Mouse (Mus musculus) stomach, embryonic 15.5 days (tissue): Measurements from ENCODE around the gene Gm42372. TPM values are rescaled to one million over a fixed set of nuclear protein-coding genes. Genes with fewer than 3 reads are reported as not detected.
"Not testable (repeated sequence)": the region's sequence is repeated elsewhere in the genome, so short reads cannot be mapped to it uniquely, and the experiment has no call there.

Experiments
- ATAC-seq: fragments of 200-750 bp; cut with Nextera tagmentation; 2 replicates; pipeline ENCODE4 v1.8.0; 2017; ENCODE audit warnings: low read depth, moderate number of reproducible peaks, moderate TSS enrichment; ENCODE audit not compliant: insufficient read depth, low FRiP score
- H3K27ac ChIP-seq: fragments of 300-500 bp; sonication (generic); 2 replicates; pipeline ENCODE4 v1.5.1; 2015; ENCODE audit warnings: mild to moderate bottlenecking, inconsistent platforms
- H3K27me3 ChIP-seq: fragments of 300-500 bp; sonication (generic); replicated peaks from 2 replicates; pipeline ENCODE4 v1.6.1; 2015; ENCODE audit warnings: inconsistent platforms
- H3K36me3 ChIP-seq: fragments of 300-500 bp; sonication (generic); 2 replicates; pipeline ENCODE4 v1.6.1; 2015; ENCODE audit warnings: inconsistent platforms
- H3K4me1 ChIP-seq: fragments of 300-500 bp; sonication (generic); 2 replicates; pipeline ENCODE4 v1.6.1; 2015; ENCODE audit warnings: inconsistent platforms
- H3K4me2 ChIP-seq: fragments of 300-500 bp; sonication (generic); 2 replicates; pipeline ENCODE4 v1.6.1; 2015; ENCODE audit warnings: mild to moderate bottlenecking, inconsistent platforms
- H3K4me3 ChIP-seq: fragments of 300-500 bp; sonication (generic); replicated peaks from 2 replicates; pipeline ENCODE4 v1.5.1; 2015; ENCODE audit warnings: inconsistent platforms
- H3K9ac ChIP-seq: fragments of 300-500 bp; sonication (generic); 2 replicates; pipeline ENCODE4 v1.6.1; 2015; ENCODE audit warnings: inconsistent platforms
- H3K9me3 ChIP-seq: fragments of 300-500 bp; sonication (generic); 2 replicates; pipeline ENCODE4 v1.6.1; 2016; ENCODE audit warnings: inconsistent platforms
- WGBS: fragments of 180-500 bp; shearing (Covaris S2); methylation state at CpG from one replicate; pipeline ENCODE4 v1.1.7; 2015; 5-methylcytosine and 5-hydroxymethylcytosine counted together
- polyA plus RNA-seq: library from polyadenylated mRNA; unstranded; fragments of >200 nt; fragmentation: Nextera tagmentation; extraction: Ambion mirVana; gene quantifications from 2 replicates; pipeline ENCODE4 v1.2.1, GENCODE M21; 2015

The Gm42372 gene
- polyA plus RNA-seq, 1 experiment from 2014 or later: 0.31 TPM

DNA sequence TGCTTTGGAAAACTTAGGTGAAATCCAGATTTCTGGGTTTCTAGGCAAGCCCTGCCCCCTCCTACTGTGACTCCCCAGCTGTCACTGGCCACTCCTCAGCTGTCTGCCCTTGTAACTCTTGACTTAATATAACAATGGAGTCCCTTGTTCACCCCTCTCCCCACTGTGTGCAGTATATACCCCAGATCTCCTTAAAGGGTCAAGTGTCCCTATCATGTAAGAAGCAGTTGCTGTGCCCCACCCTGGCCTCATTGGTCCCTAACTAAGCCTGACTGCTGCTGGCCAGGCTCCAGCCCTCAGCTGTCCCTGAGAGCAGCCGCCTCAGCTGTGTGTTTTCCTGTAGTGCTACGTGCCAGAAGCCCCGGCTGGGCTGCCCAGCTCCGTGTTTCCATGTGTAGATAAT is 34.9 kb upstream of the Gm42372 start:
- 0% methylated on average over 4 of the region's 4 CpGs for WGBS
- ATAC-seq: peak; percentile 52
- Histone ChIP-seq H3K4me2 (peak overlapping the region; percentile 61), H3K36me3 (no peaks in the 10 kb centered on the region), H3K27ac (peak overlapping the region; percentile 64; the same call in 1 of the 2 replicates), H3K27me3 (peaks cover 37% of the 10 kb centered on the region), H3K4me3 (no peak overlapping the region), H3K9ac (no peak overlapping the region), H3K4me1 (peaks cover 48% of the 10 kb centered on the region), H3K9me3 (no peaks in the 10 kb centered on the region)

DNA sequence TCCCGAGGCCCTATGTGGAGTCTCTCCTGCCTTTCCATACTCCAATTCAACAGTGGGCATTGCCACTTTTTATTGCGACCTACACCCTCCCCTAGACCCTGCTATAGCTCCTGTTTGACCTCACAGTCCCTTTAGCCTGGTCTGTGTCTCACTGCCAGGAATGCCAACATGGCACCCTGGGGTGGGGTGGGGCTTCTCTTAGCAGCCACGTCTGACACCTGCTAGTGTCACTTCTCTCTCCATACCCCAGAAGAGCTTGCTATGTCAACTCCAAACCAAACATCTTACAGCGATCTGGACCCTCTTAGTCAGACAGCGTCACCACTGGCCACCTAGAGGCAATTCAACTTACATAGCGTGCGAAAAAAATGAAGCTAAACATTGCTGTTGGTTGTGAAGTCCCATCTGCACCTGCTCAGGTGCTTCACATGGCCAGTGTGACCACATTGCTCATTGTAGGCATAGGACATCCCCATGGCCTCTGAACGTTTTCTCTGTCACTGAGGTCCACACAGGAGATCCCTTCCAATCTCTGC is 33.9 kb upstream of the Gm42372 start:
- peaks cover 37% of the 10 kb centered on the region for H3K27me3 ChIP-seq
- ATAC-seq: no peak

DNA sequence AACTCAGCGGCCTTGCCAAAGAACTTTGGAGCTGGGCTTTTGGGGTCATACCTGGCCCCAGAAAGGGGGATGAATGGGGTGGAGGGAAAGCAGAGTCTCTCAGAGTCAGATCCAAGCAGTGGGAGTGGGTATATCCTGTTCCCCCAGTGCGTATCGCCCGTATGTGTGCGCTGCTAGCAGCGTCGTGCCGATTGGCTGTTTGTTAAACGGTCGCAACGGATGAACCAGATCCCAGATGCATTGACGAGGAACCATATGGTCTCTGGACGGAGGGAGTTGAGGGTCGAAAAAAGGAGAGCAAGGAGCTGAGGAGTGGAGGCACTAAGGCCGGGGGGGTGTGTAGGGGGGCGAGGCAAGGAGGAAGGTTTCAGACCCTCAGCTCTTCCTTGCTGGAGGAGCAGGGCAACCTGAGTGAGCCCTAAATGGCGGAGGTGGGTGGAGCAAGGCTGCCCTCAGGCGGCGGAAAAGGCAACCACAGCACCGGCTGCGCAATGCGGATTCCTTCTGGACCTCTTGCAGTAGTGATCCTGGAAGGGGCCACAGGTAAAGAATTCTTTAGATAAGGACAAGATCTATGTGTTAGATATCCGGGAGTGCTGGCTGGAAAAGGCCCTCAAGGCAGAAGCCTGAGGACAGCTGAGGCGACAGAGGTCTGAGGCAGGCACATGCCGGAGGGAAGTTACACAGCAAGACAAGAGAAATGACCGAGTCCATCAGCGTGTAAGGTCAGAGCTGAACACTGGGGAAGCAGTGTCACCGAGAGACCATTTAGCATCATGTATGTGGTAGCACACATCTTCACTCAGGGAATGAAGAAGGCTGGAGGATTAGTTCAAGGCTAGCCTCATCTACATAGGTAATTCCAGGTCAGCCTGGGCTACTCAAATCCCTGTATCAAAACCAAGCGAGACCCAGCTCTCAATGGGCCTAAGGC is 32.7 kb upstream of the Gm42372 start:
- peak; percentile 23; the same call in 1 of the 2 replicates for ATAC-seq
- peak overlapping the region; percentile 3; the same call in 1 of the 2 replicates for H3K9ac ChIP-seq
- H3K36me3 ChIP-seq: no peaks in the 10 kb centered on the region
- peaks cover 42% of the 10 kb centered on the region for H3K4me1 ChIP-seq
- H3K4me3 ChIP-seq: peak overlapping the region; percentile 31
- H3K4me2 ChIP-seq: peak overlapping the region; percentile 65
- H3K9me3 ChIP-seq: no peaks in the 10 kb centered on the region
- H3K27ac ChIP-seq: no peak overlapping the region
- WGBS: 9% methylated on average over 29 of the region's 29 CpGs
- H3K27me3 ChIP-seq: peaks cover 36% of the 10 kb centered on the region

More for the DNA sequence above, 33.9 kb upstream of the Gm42372 start:
- WGBS: 62% methylated on average over 8 of the region's 8 CpGs
- Histone ChIP-seq H3K4me1 (peaks cover 46% of the 10 kb centered on the region), H3K36me3 (no peaks in the 10 kb centered on the region), H3K27ac (no peak overlapping the region), H3K9me3 (no peaks in the 10 kb centered on the region), H3K4me2 (no peak overlapping the region), H3K9ac (no peak overlapping the region), H3K4me3 (no peak overlapping the region)

- Histone ChIP-seq H3K9ac (no peak overlapping the region), H3K27ac (no peak overlapping the region), H3K4me2 (0 out of 2 replicates have a peak overlapping the region, but pooled peaks have one; percentile 22), H3K27me3 (peaks cover 27% of the 10 kb centered on the region), H3K36me3 (no peaks in the 10 kb centered on the region), H3K4me1 (peaks cover 38% of the 10 kb centered on the region), H3K4me3 (no peak overlapping the region), H3K9me3 (no peaks in the 10 kb centered on the region)
- peak; percentile 48 for ATAC-seq
- 18% methylated on average over 18 of the region's 18 CpGs for WGBS
Measured at GRCm38 (mm10) chr7:16950861-16951635, 31.8 kb upstream of the Gm42372 start.

- not testable (repeated sequence) for H3K27ac ChIP-seq, ATAC-seq
Measured at GRCm38 (mm10) chr7:16953776-16954175, 29.1 kb upstream of the Gm42372 start.

DNA sequence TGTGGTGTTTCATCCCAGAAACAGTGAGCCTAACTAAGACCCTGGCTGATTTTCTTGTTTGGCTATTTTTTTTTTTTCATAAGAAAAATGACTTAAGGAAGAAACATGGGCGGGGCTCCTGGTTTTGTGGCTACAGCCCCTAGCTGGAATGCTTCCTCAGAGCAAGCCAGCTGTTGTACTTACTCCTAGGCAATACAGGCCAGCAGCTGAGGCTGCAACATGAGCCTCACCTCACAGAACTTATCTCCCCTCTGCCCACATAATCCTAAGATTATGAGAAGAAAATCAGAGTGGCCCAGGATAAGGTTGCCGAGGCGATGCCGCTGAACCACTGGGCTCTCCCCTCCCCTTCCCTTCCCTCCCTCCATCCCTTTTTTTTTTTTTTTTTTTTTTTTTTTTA is 27.2 kb upstream of the Gm42372 start:
- Histone ChIP-seq H3K4me3 (no peak overlapping the region), H3K4me1 (peaks cover 4% of the 10 kb centered on the region; the same call in 1 of the 2 replicates), H3K27me3 (no peaks in the 10 kb centered on the region), H3K36me3 (no peaks in the 10 kb centered on the region), H3K9me3 (no peaks in the 10 kb centered on the region), H3K27ac (no peak overlapping the region), H3K4me2 (no peak overlapping the region), H3K9ac (no peak overlapping the region)
- ATAC-seq: no peak
- 62% methylated on average over 4 of the region's 4 CpGs for WGBS

More at GRCm38 (mm10) chr7:16953776-16954175, 29.1 kb upstream of the Gm42372 start:
- not testable (repeated sequence) for H3K9me3 ChIP-seq, H3K4me2 ChIP-seq, H3K9ac ChIP-seq, H3K4me3 ChIP-seq, H3K27me3 ChIP-seq, H3K36me3 ChIP-seq
- 60% methylated on average over 2 of the region's 2 CpGs for WGBS
- H3K4me1 ChIP-seq: peaks cover 12% of the 10 kb centered on the region

DNA sequence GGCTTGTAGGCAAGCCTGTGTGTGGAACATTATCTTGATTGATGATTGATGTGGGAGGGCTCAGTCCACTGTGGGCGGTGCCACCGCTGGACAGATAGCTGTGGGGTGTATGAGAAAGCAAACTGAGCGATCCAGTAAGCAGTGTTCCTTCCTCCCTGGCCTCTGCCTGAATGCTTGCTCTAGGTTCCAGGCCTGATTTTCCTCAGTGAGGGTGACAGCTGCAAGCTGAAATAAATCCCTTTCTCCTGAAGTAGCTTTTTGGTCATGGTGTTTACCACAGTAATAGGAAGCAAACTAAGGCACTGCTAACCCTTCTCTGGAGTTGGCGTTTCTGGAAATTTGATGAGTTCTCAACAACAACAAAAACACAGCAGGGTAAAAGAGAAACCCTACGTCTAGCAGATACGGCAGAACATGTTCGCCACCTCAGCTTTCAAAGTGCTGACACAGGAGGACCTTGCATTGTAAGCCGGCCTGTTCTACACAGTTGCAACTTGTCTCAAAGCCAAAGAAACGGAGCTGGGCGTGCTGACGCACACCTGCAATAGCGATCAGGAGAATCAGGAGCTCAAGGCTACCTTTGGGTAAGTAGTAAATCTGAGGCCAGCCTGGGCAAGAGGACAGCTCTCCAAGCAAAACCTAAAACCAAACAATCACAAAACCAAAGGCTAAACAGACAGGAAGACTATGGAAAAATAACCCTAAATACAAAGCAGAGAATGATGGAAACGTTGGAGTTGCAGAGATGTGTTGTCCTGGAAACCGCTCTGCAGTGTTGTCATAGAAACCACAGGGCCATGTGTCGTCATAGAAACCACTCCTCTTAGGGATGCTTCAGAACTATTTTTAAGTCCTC is 26.2 kb upstream of the Gm42372 start:
- 67% methylated on average over 15 of the region's 15 CpGs for WGBS
- Histone ChIP-seq H3K9me3 (no peaks in the 10 kb centered on the region), H3K36me3 (no peaks in the 10 kb centered on the region), H3K4me3 (no peak overlapping the region), H3K4me2 (no peak overlapping the region), H3K27me3 (no peaks in the 10 kb centered on the region), H3K4me1 (peaks cover 4% of the 10 kb centered on the region; the same call in 1 of the 2 replicates), H3K9ac (no peak overlapping the region), H3K27ac (no peak overlapping the region)
- no peak for ATAC-seq

GRCm38 (mm10) chr7:16959539-16960187 is 23.2 kb upstream of the Gm42372 start, which contains the start of gene Pnmal1:
Gene Pnmal1 (plus strand): TSS chr7:16959679.
- Histone ChIP-seq H3K4me3 (no peak within 1 kb of the TSS), H3K9ac (no peak within 1 kb of the TSS), H3K4me1 (peaks cover 4% of the 10 kb centered on the region; the same call in 1 of the 2 replicates), H3K36me3 (no peaks in the 10 kb centered on the region), H3K4me2 (no peak within 1 kb of the TSS), H3K9me3 (no peaks in the 10 kb centered on the region), H3K27ac (no peak within 1 kb of the TSS), H3K27me3 (no peaks in the 10 kb centered on the region)
- ATAC-seq: peak; percentile 53; the same call in 1 of the 2 replicates
- 23% methylated on average over 17 of the region's 17 CpGs for WGBS

- Histone ChIP-seq H3K4me1 (peaks cover 4% of the 10 kb centered on the region; the same call in 1 of the 2 replicates), H3K27me3 (no peaks in the 10 kb centered on the region), H3K4me2 (no peak overlapping the region), H3K36me3 (no peaks in the 10 kb centered on the region), H3K27ac (no peak overlapping the region), H3K4me3 (no peak overlapping the region), H3K9ac (no peak overlapping the region), H3K9me3 (no peaks in the 10 kb centered on the region)
- ATAC-seq: no peak
- WGBS: 71% methylated on average over 5 of the region's 5 CpGs
Measured at GRCm38 (mm10) chr7:16961678-16962077, 21.2 kb upstream of the Gm42372 start.

DNA sequence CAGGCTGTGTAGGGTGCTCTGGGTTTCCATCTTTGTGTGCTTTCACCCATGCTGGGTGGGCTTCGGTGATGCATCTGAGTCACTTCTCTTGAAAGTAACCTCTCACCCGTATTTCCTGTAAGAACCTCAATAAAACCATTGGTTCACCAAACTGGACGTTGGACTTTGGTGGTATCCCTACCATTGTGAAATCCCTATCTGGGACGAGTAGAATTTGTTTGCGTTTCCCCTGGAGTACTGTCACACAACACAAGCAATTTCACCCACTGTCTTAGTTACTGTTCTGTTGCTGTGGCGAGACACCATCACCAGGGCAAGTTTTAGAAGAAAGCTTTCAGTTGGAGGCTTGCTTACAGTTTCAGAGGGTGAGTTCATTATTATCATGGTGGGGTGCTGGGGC is 14.5 kb upstream of the Gm42372 start:
- H3K27ac ChIP-seq: no peak overlapping the region
- 81% methylated on average over 6 of the region's 6 CpGs for WGBS
- H3K36me3 ChIP-seq: no peaks in the 10 kb centered on the region
- no peak overlapping the region for H3K9ac ChIP-seq
- no peaks in the 10 kb centered on the region for H3K27me3 ChIP-seq
- H3K4me1 ChIP-seq: no peaks in the 10 kb centered on the region
- no peaks in the 10 kb centered on the region for H3K9me3 ChIP-seq
- no peak for ATAC-seq
- no peak overlapping the region for H3K4me3 ChIP-seq
- H3K4me2 ChIP-seq: no peak overlapping the region
